Mouse (Mus musculus) liver, adult (tissue): ENCODE results near the gene Eif1ad.

ENCODE experiments used
- GATA4 ChIP-seq: IDR thresholded peaks from 2 replicates; pipeline ENCODE4 v1.6.1; 2014; ENCODE audit warnings: mild to moderate bottlenecking, low read length; ENCODE audit not compliant: insufficient replicate concordance

The Eif1ad gene

GRCm38 (mm10) chr19:5365751-5366150 lies 790 bp upstream of the Eif1ad start:
- no peak for TF ChIP-seq GATA4

GRCm38 (mm10) chr19:5367053-5367359 lies 465 bp downstream of the Eif1ad start, which contains the start of gene Banf1:
TSS of gene Banf1 (minus strand) at chr19:5367168.
- no peak for TF ChIP-seq GATA4

GRCm38 (mm10) chr19:5367455-5367854 lies 914 bp downstream of the Eif1ad start:
- TF ChIP-seq GATA4 = no peak

- no peak for TF ChIP-seq GATA4
Measured at GRCm38 (mm10) chr19:5370932-5371331, 4.4 kb downstream of the Eif1ad start.

GRCm38 (mm10) chr19:5372724-5373123 lies 6.2 kb downstream of the Eif1ad start:
- TF ChIP-seq GATA4 = no peak

- no peak for TF ChIP-seq GATA4
Measured at GRCm38 (mm10) chr19:5374177-5374576, 7.6 kb downstream of the Eif1ad start.

GRCm38 (mm10) chr19:5374748-5375147 lies 8.2 kb downstream of the Eif1ad start:
- TF ChIP-seq GATA4 = no peak

- no peak for TF ChIP-seq GATA4
Measured at GRCm38 (mm10) chr19:5377446-5377845, 10.9 kb downstream of the Eif1ad start.

- TF ChIP-seq GATA4 = no peak
Measured at GRCm38 (mm10) chr19:5383326-5383725, 16.8 kb downstream of the Eif1ad start.

- TF ChIP-seq GATA4 = no peak
Measured at GRCm38 (mm10) chr19:5384715-5385114, 18.2 kb downstream of the Eif1ad start.

- no peak for TF ChIP-seq GATA4
Measured at GRCm38 (mm10) chr19:5388011-5388441, 21.5 kb downstream of the Eif1ad start.

- TF ChIP-seq GATA4 = no peak
Measured at GRCm38 (mm10) chr19:5388588-5389242, 22.2 kb downstream of the Eif1ad start, which contains the start of gene Sart1. TSS of gene Sart1 (minus strand) at chr19:5388703.

GRCm38 (mm10) chr19:5389647-5390046 lies 23.1 kb downstream of the Eif1ad start:
- no peak for TF ChIP-seq GATA4

GRCm38 (mm10) chr19:5390416-5390815 lies 23.9 kb downstream of the Eif1ad start:
- TF ChIP-seq GATA4 = no peak

GRCm38 (mm10) chr19:5392892-5393291 lies 26.4 kb downstream of the Eif1ad start:
- TF ChIP-seq GATA4 = no peak

GRCm38 (mm10) chr19:5394168-5394567 lies 27.6 kb downstream of the Eif1ad start:
- TF ChIP-seq GATA4 = no peak

GRCm38 (mm10) chr19:5395371-5395770 lies 28.8 kb downstream of the Eif1ad start:
- TF ChIP-seq GATA4 = no peak
